Mouse (Mus musculus) embryonic facial prominence, embryonic 14.5 days (tissue): ENCODE measurements at regions not wholly inside any gene's neighbourhood (a gene's known extent, or its start where the extent isn't known, plus 50 kb on each side); places are given as distances from the start of the nearest gene placed in this dataset.

ENCODE experiments used
- ATAC-seq: fragments of 200-750 bp; cut with Nextera tagmentation; 2 replicates; pipeline ENCODE4 v1.8.0; 2017; ENCODE audit warnings: low read depth, moderate number of reproducible peaks, moderate TSS enrichment
- DNase-seq: peaks from one replicate; pipeline ENCODE4 v3.0.0-alpha.2; 2015; ENCODE audit warnings: low spot score
- H3K27ac ChIP-seq: fragments of 300-500 bp; sonication (generic); replicated peaks from 2 replicates; pipeline ENCODE4 v1.5.1; 2014; ENCODE audit warnings: low read depth, mild to moderate bottlenecking, low read length, moderate library complexity
- H3K27me3 ChIP-seq: fragments of 300-500 bp; sonication (generic); replicated peaks from 2 replicates; pipeline ENCODE4 v1.6.1; 2014; ENCODE audit warnings: low read length; ENCODE audit not compliant: control insufficient read depth, insufficient read depth
- H3K36me3 ChIP-seq: fragments of 300-500 bp; sonication (generic); 2 replicates; pipeline ENCODE4 v1.6.1; 2014; ENCODE audit warnings: low read length, mixed read lengths; ENCODE audit not compliant: control insufficient read depth, insufficient read depth
- H3K4me1 ChIP-seq: fragments of 300-500 bp; sonication (generic); 2 replicates; pipeline ENCODE4 v1.6.1; 2014; ENCODE audit warnings: antibody characterized with exemption, low read length; ENCODE audit not compliant: control insufficient read depth, insufficient read depth
- H3K4me2 ChIP-seq: fragments of 300-500 bp; sonication (generic); 2 replicates; pipeline ENCODE4 v1.6.1; 2014; ENCODE audit warnings: low read depth, mild to moderate bottlenecking, low read length, moderate library complexity, mixed read lengths
- H3K4me3 ChIP-seq: fragments of 300-500 bp; sonication (generic); 2 replicates; pipeline ENCODE4 v1.5.1; 2014; ENCODE audit warnings: low read depth, mild to moderate bottlenecking, low read length
- H3K9ac ChIP-seq: fragments of 300-500 bp; sonication (generic); 2 replicates; pipeline ENCODE4 v1.6.1; 2014; ENCODE audit warnings: low read depth, mild to moderate bottlenecking, low read length, moderate library complexity, mixed read lengths
- H3K9me3 ChIP-seq: fragments of 300-500 bp; sonication (generic); 2 replicates; pipeline ENCODE4 v1.6.1; 2016; ENCODE audit warnings: low read length; ENCODE audit not compliant: control insufficient read depth
- WGBS: fragments of 180-500 bp; shearing (Covaris S2); extraction: QIAGEN DNeasy Blood & Tissue Kit; methylation state at CpG from one replicate; pipeline ENCODE4 v1.1.7; 2014; 5-methylcytosine and 5-hydroxymethylcytosine counted together

DNA sequence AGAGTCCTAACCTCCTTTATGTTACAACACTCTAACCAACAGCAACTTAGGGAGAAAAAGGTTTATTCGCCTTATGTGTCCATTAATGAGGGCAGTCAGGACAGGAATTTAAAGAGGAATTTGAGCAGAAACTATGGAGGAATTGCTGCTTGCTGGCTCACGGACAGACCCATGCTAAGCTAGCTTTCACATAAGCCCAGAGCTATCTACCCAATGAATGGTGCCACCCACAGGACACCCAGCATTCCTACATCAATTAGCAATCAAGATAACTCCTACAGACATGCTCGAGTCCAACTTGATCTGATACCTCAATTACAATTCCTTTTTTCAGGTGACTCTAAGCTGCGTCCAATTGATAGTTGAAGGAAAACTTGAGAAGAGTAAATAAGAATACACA lies 1021.2 kb upstream of the Gm7489 start:
- no peak overlapping the region for H3K4me2 ChIP-seq
- no peak overlapping the region for H3K4me3 ChIP-seq
- no peaks in the 10 kb centered on the region for H3K9me3 ChIP-seq
- H3K27ac ChIP-seq, result no peak overlapping the region
- H3K9ac ChIP-seq, result no peak overlapping the region
- H3K4me1 ChIP-seq, result no peaks in the 10 kb centered on the region; the same call in 1 of the 2 replicates
- ATAC-seq (no peak), DNase-seq (no peak)
- no peaks in the 10 kb centered on the region for H3K27me3 ChIP-seq
- WGBS, result 83% methylated on average over 4 of the region's 4 CpGs
- no peaks in the 10 kb centered on the region for H3K36me3 ChIP-seq

DNA sequence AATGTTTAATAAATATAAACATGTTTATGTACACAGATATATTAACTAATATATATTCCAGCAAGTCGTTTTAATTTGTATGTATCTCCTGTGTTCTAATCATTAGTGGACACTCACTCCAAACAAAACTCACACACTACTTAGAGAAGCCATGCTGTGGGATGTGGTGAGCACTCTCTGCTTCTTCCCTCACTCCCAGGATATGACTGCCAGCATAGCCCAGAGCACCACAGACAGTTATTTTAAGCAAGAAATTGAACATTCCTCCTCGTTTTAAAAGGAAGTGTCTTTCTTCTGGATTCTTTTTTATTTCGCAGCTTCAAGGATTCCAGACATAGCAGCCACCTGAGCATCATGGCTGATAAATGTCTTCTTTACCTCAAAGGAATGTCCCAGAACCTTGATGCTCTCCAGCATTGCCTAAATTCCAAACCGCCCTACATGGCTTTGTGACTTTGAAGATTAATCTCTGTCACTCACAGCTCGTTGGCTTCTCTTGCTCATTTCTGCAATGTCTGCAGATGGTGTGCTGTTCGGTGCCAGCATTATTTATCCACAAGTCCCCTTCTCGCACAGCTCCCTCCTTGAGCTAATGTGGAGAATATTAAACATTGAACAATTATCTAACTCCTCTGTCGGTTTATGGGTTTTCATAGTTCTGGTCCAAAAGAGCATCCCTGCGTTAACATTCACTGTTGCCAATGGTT lies 992.3 kb upstream of the Gm7489 start:
- no peaks in the 10 kb centered on the region for H3K27me3 ChIP-seq
- H3K27ac ChIP-seq, result no peak overlapping the region
- H3K4me3 ChIP-seq, result no peak overlapping the region
- 61% methylated on average over 9 of the region's 9 CpGs for WGBS
- no peak overlapping the region for H3K4me2 ChIP-seq
- no peaks in the 10 kb centered on the region for H3K36me3 ChIP-seq
- ATAC-seq (no peak), DNase-seq (peak; percentile 5)
- peaks cover 3% of the 10 kb centered on the region; the same call in 1 of the 2 replicates for H3K9me3 ChIP-seq
- H3K4me1 ChIP-seq, result no peaks in the 10 kb centered on the region
- no peak overlapping the region for H3K9ac ChIP-seq

DNA sequence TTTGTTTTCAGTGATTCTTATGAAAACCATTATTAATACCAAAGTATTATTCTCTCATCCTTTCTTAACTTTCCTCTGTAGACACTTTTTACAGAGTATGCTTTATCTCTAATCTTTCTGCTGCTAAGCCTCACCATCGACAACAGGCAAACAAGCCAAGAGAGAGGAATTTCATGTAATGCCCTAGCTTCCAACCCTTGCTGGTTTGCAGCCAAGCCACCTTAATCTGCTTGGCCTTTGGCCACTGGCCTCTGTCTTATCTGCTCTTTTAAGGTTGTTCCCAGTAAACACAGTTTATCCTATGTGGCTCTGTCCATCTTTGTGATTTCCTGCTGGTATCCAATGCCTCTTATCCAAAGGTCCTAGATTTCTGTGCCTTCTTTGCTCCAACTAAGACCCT lies 986.6 kb upstream of the Gm7489 start:
- Histone ChIP-seq H3K27me3 (no peaks in the 10 kb centered on the region), H3K4me3 (no peak overlapping the region), H3K9ac (no peak overlapping the region), H3K4me1 (no peaks in the 10 kb centered on the region), H3K36me3 (no peaks in the 10 kb centered on the region), H3K4me2 (no peak overlapping the region), H3K9me3 (no peaks in the 10 kb centered on the region), H3K27ac (no peak overlapping the region)
- no peak for ATAC-seq
- no peak for DNase-seq
- WGBS, result 87% methylated on average over 1 of the region's 1 CpGs

DNA sequence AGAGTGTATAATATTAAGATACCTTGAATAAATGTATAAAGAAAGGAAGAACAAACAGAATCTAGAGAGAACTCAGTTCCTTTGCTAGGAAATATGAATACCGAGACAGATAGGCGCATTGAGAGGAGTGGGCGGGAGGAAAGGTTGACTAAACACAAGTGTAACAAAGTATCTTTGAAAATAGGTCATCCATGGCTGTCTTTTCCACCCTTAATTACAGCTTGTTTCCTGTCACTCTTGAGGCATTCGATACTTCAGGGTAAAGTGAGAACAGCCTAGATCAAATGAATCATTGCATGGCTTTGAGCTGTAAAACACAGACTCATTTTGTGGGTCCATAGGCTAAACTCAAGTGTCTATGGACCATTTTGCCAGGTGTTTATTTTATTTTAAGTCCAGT lies 985.3 kb upstream of the Gm7489 start:
- DNase-seq, result no peak
- 58% methylated on average over 4 of the region's 4 CpGs for WGBS
- Histone ChIP-seq H3K4me2 (no peak overlapping the region), H3K9me3 (no peaks in the 10 kb centered on the region), H3K27me3 (no peaks in the 10 kb centered on the region), H3K4me3 (no peak overlapping the region), H3K4me1 (no peaks in the 10 kb centered on the region), H3K9ac (no peak overlapping the region), H3K27ac (no peak overlapping the region), H3K36me3 (no peaks in the 10 kb centered on the region)
- no peak for ATAC-seq

DNA sequence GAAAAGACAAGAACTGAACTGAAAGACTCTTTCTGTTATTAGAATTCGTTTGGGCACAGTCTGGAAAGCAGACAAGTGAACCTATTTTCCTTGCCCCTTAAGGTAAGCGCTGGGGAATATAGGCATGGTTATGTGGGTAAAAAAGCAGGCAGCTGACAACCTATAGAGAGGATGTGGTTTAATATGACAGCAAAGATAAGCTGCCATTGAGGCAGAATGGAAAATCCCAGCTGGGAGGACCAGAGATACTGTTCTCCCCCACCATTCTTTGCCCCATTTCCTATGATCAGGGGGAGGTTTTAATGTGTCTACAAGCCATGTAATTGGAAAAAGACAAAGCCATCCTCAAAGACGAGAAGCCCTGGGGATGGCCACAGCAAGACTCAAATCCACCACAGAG lies 984.9 kb upstream of the Gm7489 start:
- no peaks in the 10 kb centered on the region for H3K36me3 ChIP-seq
- no peaks in the 10 kb centered on the region for H3K9me3 ChIP-seq
- no peak overlapping the region for H3K27ac ChIP-seq
- no peak for DNase-seq
- 63% methylated on average over 3 of the region's 3 CpGs for WGBS
- H3K4me3 ChIP-seq, result no peak overlapping the region
- no peak overlapping the region for H3K4me2 ChIP-seq
- no peak for ATAC-seq
- no peak overlapping the region for H3K9ac ChIP-seq
- H3K4me1 ChIP-seq, result no peaks in the 10 kb centered on the region
- H3K27me3 ChIP-seq, result no peaks in the 10 kb centered on the region

DNA sequence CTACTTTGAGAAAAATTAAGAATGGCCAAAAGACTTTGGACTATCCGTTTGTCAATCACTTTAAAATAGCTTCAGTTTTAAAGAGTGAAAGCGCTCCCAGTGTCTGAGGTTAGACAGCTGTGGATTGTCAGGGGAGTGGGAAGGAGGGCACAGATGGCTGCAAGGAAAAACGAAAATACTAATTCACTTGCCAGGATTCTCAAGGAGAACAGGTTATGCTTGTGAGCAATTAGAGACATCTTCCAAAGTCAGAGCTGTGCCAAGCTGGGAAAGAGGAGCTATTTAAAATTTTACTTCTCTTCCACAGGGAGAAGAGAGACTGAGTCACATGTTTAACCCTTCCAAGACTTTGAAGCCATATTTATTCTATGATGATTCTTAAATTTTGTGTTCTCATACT lies 979.5 kb upstream of the Gm7489 start:
- no peak overlapping the region for H3K4me2 ChIP-seq
- no peak for ATAC-seq
- H3K9ac ChIP-seq, result no peak overlapping the region
- no peaks in the 10 kb centered on the region for H3K4me1 ChIP-seq
- no peak overlapping the region for H3K27ac ChIP-seq
- no peak for DNase-seq
- WGBS, result 64% methylated on average over 3 of the region's 3 CpGs
- H3K9me3 ChIP-seq, result no peaks in the 10 kb centered on the region
- H3K4me3 ChIP-seq, result no peak overlapping the region
- H3K27me3 ChIP-seq, result no peaks in the 10 kb centered on the region
- no peaks in the 10 kb centered on the region for H3K36me3 ChIP-seq

DNA sequence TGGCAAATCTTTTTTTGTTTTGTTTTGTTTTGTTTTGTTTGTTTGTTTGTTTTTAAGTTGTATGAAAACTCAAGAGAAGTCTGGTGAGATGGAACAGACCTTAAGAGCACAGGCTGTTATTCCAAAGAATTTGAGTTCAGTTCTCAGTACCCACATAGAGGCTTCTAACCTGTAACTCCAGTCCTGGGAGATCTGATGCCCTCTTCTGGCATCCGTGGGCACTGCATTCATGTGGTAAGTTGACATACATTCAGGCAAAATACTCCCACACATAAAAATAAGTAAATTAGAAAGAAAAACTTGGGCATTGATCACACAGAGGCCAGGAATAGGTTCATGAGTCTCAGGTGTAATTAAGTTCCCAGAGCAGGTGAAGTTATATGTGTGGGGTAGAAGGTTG lies 977.5 kb upstream of the Gm7489 start:
- no peak for ATAC-seq
- Histone ChIP-seq H3K27me3 (no peaks in the 10 kb centered on the region), H3K4me3 (no peak overlapping the region), H3K9me3 (no peaks in the 10 kb centered on the region), H3K27ac (no peak overlapping the region), H3K4me1 (no peaks in the 10 kb centered on the region), H3K36me3 (no peaks in the 10 kb centered on the region), H3K4me2 (no peak overlapping the region), H3K9ac (no peak overlapping the region)
- 44% methylated on average over 1 of the region's 1 CpGs for WGBS
- DNase-seq, result no peak

DNA sequence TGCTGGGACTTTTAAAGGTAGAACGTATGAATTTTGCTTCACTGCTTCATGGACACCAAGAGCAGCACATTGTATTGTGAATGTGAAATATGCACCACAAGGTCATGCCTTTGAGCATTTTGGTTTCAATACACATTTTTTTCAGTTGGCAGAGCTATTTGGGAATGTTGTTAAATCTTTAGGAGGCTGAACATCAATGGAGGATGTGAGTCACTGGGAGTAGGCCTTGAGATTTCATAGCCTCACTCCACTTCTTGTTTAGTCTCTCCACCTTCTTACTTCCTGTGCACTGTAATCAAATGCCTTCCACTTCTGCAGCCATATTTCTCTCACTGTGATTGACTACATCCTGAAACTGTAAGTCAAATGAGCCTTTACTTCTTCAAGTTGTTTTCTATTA lies 962.4 kb upstream of the Gm7489 start:
- Histone ChIP-seq H3K4me2 (no peak overlapping the region), H3K27ac (no peak overlapping the region), H3K4me3 (no peak overlapping the region), H3K4me1 (no peaks in the 10 kb centered on the region), H3K27me3 (no peaks in the 10 kb centered on the region), H3K36me3 (no peaks in the 10 kb centered on the region), H3K9ac (no peak overlapping the region), H3K9me3 (peaks cover 12% of the 10 kb centered on the region)
- WGBS, result 83% methylated on average over 1 of the region's 1 CpGs
- no peak for ATAC-seq
- DNase-seq, result no peak

DNA sequence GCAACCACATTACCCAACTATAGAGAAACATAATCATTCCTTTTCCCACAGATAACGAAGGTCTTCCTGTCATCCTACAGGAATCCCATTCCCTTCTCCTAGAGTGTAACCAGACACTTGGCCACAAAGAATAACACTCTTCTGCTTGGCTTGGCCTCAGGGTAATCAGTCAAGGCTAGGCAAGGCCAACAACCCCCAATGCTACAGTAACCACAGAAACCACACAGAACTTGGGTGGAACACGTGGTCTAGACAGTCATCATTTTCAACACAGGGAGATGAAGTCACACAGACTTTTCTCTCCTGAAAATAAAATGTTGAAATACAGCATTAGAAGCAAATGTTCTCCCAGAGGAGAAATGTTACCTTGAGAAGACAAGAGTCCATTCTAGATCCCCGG lies 956.3 kb upstream of the Gm7489 start:
- Histone ChIP-seq H3K27ac (no peak overlapping the region), H3K4me3 (no peak overlapping the region), H3K9me3 (no peaks in the 10 kb centered on the region), H3K27me3 (no peaks in the 10 kb centered on the region), H3K4me2 (no peak overlapping the region), H3K9ac (no peak overlapping the region), H3K36me3 (no peaks in the 10 kb centered on the region), H3K4me1 (no peaks in the 10 kb centered on the region)
- peak; percentile 62 for DNase-seq
- peak; percentile 68; the same call in 1 of the 2 replicates for ATAC-seq
- WGBS, result 53% methylated on average over 3 of the region's 3 CpGs
